Mouse (Mus musculus) CH12.LX (cell line): ENCODE data around the gene Grsf1. TPM values are rescaled to one million over a fixed set of nuclear protein-coding genes. Genes with fewer than 3 reads are reported as not detected.

Source experiments
- DNase-seq: peaks from one replicate; pipeline ENCODE4 v3.0.0-alpha.2; 2013; ENCODE audit errors: extremely low read depth
- H3K27ac ChIP-seq: 2 replicates; pipeline ENCODE4 v1.5.1; 2012; ENCODE audit warnings: low read depth, mild to moderate bottlenecking, control low read depth, moderate library complexity; ENCODE audit not compliant: insufficient read depth
- H3K27me3 ChIP-seq: replicated peaks from 2 replicates; pipeline ENCODE3; 2012; ENCODE audit warnings: inconsistent platforms
- H3K36me3 ChIP-seq, 2 experiments: replicated peaks in 1 of 2; 2 replicates each; pipeline versions ENCODE3 to v1.6.1; 2012; ENCODE audit warnings: inconsistent platforms in 1 of 2, low read length in 1 of 2, mild to moderate bottlenecking in 1 of 2, mixed read lengths in 1 of 2, moderate library complexity in 1 of 2; ENCODE audit not compliant: control insufficient read depth in 1 of 2, insufficient read depth in 1 of 2
- H3K4me1 ChIP-seq, 2 experiments: 2 replicates each; pipeline ENCODE4 v1.6.1; 2012; ENCODE audit warnings: inconsistent platforms in 1 of 2, moderate library complexity in 1 of 2; ENCODE audit not compliant: insufficient read depth in 2 of 2, control insufficient read depth in 1 of 2
- H3K4me2 ChIP-seq: 2 replicates; pipeline ENCODE4 v1.6.1; 2012; ENCODE audit warnings: low read depth, mild to moderate bottlenecking, control low read depth; ENCODE audit not compliant: poor library complexity, insufficient read depth, severe bottlenecking
- H3K4me3 ChIP-seq, 3 experiments: fragments of 150-350 bp in 1 of 3; sonication (generic) in 1 of 3; replicated peaks in 1 of 3; 2 replicates each; pipeline versions ENCODE3 to v1.5.1; 2011 to 2012; ENCODE audit warnings: low read depth in 2 of 3, low read length in 2 of 3, mild to moderate bottlenecking in 2 of 3, moderate library complexity in 2 of 3, control low read depth in 1 of 3, improper control_type of control experiment in 1 of 3, inconsistent platforms in 1 of 3, mixed read lengths in 1 of 3; ENCODE audit not compliant: poor library complexity in 1 of 3
- H3K79me2 ChIP-seq: replicated peaks from 2 replicates; pipeline ENCODE4 v1.6.1; 2012; ENCODE audit warnings: mild to moderate bottlenecking, moderate library complexity; ENCODE audit not compliant: control insufficient read depth, poor library complexity, insufficient read depth, severe bottlenecking; ENCODE audit errors: extremely low read depth
- H3K9ac ChIP-seq: 2 replicates; pipeline ENCODE4 v1.6.1; 2012; ENCODE audit warnings: low read depth, mild to moderate bottlenecking, control low read depth, moderate library complexity; ENCODE audit not compliant: insufficient read depth
- H3K9me3 ChIP-seq: replicated peaks from 2 replicates; pipeline ENCODE3; 2012; ENCODE audit warnings: low read length, inconsistent platforms, mixed read lengths
- BHLHE40 ChIP-seq: IDR thresholded peaks from 2 replicates; pipeline ENCODE4 v1.6.1; 2011; ENCODE audit warnings: mild to moderate bottlenecking, low read depth, low read length, improper control_type of control experiment
- CHD1 ChIP-seq: IDR thresholded peaks from 2 replicates; pipeline ENCODE4 v1.6.1; 2012; ENCODE audit warnings: low read depth, low read length, improper control_type of control experiment, inconsistent platforms
- CHD2 ChIP-seq: IDR thresholded peaks from 2 replicates; pipeline ENCODE4 v1.6.1; 2011; ENCODE audit warnings: low read length, improper control_type of control experiment
- E2F4 ChIP-seq: IDR thresholded peaks from 2 replicates; pipeline ENCODE4 v1.6.1; 2011; ENCODE audit warnings: low read depth, low read length, improper control_type of control experiment; ENCODE audit not compliant: insufficient replicate concordance
- ELF1 ChIP-seq: IDR thresholded peaks from 2 replicates; pipeline ENCODE4 v1.6.1; 2014; ENCODE audit warnings: low read depth, mild to moderate bottlenecking, inconsistent platforms, low read length, improper control_type of control experiment
- EP300 ChIP-seq: IDR thresholded peaks from 2 replicates; pipeline ENCODE4 v1.6.1; 2011; ENCODE audit warnings: low read length, improper control_type of control experiment
- ETS1 ChIP-seq: conservative IDR thresholded peaks from 2 replicates; pipeline ENCODE4 v1.6.1; 2012; ENCODE audit warnings: low read depth, mild to moderate bottlenecking, inconsistent platforms, low read length, improper control_type of control experiment, moderate library complexity
- GABPA ChIP-seq: IDR thresholded peaks from 2 replicates; pipeline ENCODE4 v1.6.1; 2012; ENCODE audit warnings: low read depth, low read length, improper control_type of control experiment, inconsistent platforms; ENCODE audit not compliant: insufficient replicate concordance
- IRF4 ChIP-seq: IDR thresholded peaks from 2 replicates; pipeline ENCODE4 v1.6.1; 2014; ENCODE audit warnings: low read depth, mild to moderate bottlenecking, inconsistent platforms, low read length, improper control_type of control experiment
- JUND ChIP-seq: conservative IDR thresholded peaks from 2 replicates; pipeline ENCODE4 v1.6.1; 2011; ENCODE audit warnings: low read depth, low read length, improper control_type of control experiment
- KAT2A ChIP-seq: IDR thresholded peaks from 2 replicates; pipeline ENCODE4 v1.6.1; 2012; ENCODE audit warnings: low read length, improper control_type of control experiment, inconsistent platforms; ENCODE audit not compliant: insufficient replicate concordance
- MAFK ChIP-seq: IDR thresholded peaks from 2 replicates; pipeline ENCODE4 v1.6.1; 2011; ENCODE audit warnings: low read length, improper control_type of control experiment; ENCODE audit not compliant: insufficient replicate concordance
- MAX ChIP-seq: IDR thresholded peaks from 2 replicates; pipeline ENCODE4 v1.6.1; 2011; ENCODE audit warnings: low read length, improper control_type of control experiment
- MAZ ChIP-seq: IDR thresholded peaks from 2 replicates; pipeline ENCODE4 v1.6.1; 2012; ENCODE audit warnings: low read depth, mild to moderate bottlenecking, inconsistent platforms, low read length, improper control_type of control experiment, moderate library complexity
- MXI1 ChIP-seq: IDR thresholded peaks from 2 replicates; pipeline ENCODE4 v1.6.1; 2011; ENCODE audit warnings: mild to moderate bottlenecking, low read depth, low read length, improper control_type of control experiment
- NELFE ChIP-seq: IDR thresholded peaks from 2 replicates; pipeline ENCODE4 v1.6.1; 2011; ENCODE audit warnings: low read depth, low read length, improper control_type of control experiment
- POLR2AphosphoS2 ChIP-seq: IDR thresholded peaks from 2 replicates; pipeline ENCODE4 v1.6.1; 2011; ENCODE audit warnings: low read depth, low read length, improper control_type of control experiment
- RAD21 ChIP-seq: IDR thresholded peaks from 2 replicates; pipeline ENCODE4 v1.6.1; 2011; ENCODE audit warnings: low read depth, mild to moderate bottlenecking, low read length, improper control_type of control experiment, moderate library complexity
- TBP ChIP-seq: conservative IDR thresholded peaks from 2 replicates; pipeline ENCODE4 v1.6.1; 2011; ENCODE audit warnings: low read depth, low read length, improper control_type of control experiment
- TCF12 ChIP-seq: IDR thresholded peaks from 2 replicates; pipeline ENCODE4 v1.6.1; 2014; ENCODE audit warnings: low read depth, mild to moderate bottlenecking, inconsistent platforms, low read length, improper control_type of control experiment
- UBTF ChIP-seq: IDR thresholded peaks from 2 replicates; pipeline ENCODE4 v1.6.1; 2012; ENCODE audit warnings: low read depth, mild to moderate bottlenecking, inconsistent platforms, low read length, improper control_type of control experiment, moderate library complexity
- ZKSCAN1 ChIP-seq: IDR thresholded peaks from 2 replicates; pipeline ENCODE4 v1.6.1; 2012; ENCODE audit warnings: low read depth, inconsistent platforms, low read length, improper control_type of control experiment, borderline replicate concordance
- ZMIZ1 ChIP-seq: IDR thresholded peaks from 2 replicates; pipeline ENCODE4 v1.6.1; 2012; ENCODE audit warnings: low read depth, mild to moderate bottlenecking, inconsistent platforms, low read length, improper control_type of control experiment
- dilution Hi-C: fragments of 300-500 bp; cut with MboI; formaldehyde crosslinking; loops from 2 replicates; pipeline ENCODE4 v1.14.3; 2020; ENCODE audit warnings: low sequenced_read_pairs; ENCODE audit not compliant: extremely low pct_unique_long_range_greater_than_20kb, extremely low pct_ligation_motif_present
- in situ Hi-C: fragments of 300-500 bp; cut with MboI; formaldehyde crosslinking; loops from 3 replicates; pipeline ENCODE4 v1.14.3; 2019; ENCODE audit warnings: low sequenced_read_pairs, low pct_ligation_motif_present, low pct_unique_long_range_greater_than_20kb, mixed read lengths
- polyA plus RNA-seq: library from polyadenylated mRNA; unstranded; fragments of >175 nt; gene quantifications from 2 replicates; pipeline ENCODE4 v1.2.1, GENCODE M21; 2012; ENCODE audit warnings: low read depth; ENCODE audit not compliant: insufficient read length
- total RNA-seq, 2 experiments: library from RNA; depleted of rRNA; stranded (reverse); fragments of 300-350 nt in 1 of 2; fragments of >200 nt in 1 of 2; gene quantifications; 2 replicates each; pipeline ENCODE4 v1.2.3; 2012 to 2014

Grsf1 gene
- total and polyA plus RNA-seq, 3 experiments = 56.8 to 109 (median 100) TPM

DNA sequence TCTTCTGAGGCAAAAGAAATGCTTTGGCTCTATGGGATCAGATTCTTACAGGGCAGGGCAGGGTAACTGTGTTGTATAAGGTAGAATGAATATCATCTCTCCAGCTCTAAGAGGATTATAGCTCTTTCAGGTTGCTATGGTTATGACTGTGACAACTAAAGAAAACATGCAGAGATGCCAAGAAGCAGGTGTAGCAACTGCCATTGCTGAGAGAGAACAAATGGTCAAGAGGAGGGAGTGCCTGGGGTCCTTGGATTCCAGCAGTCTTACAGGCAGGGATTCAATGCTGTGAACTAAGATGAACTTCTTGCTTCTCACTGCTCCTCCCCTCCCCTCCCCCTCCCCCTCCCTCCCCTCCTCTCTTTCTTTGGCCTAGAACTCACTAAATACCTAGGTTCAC lies 35.2 kb upstream of the Grsf1 start:
- dilution Hi-C loops (no loop called here), in situ Hi-C loops (no loop called here)
- no peak overlapping the region for H3K4me3 ChIP-seq
- H3K4me2 ChIP-seq = no peak overlapping the region
- no peak overlapping the region for H3K27ac ChIP-seq
- H3K27me3 ChIP-seq = no peaks in the 10 kb centered on the region
- no peaks in the 10 kb centered on the region for H3K79me2 ChIP-seq
- H3K4me1 ChIP-seq = peaks cover 0 to 6% of the 10 kb centered on the region in 2 experiments; a peak in 2 of 4 replicates
- H3K9me3 ChIP-seq = peaks cover 3% of the 10 kb centered on the region
- H3K9ac ChIP-seq = no peak overlapping the region
- no peak for DNase-seq
- TF ChIP-seq UBTF (no peak), MAZ (no peak), TCF12 (no peak), GABPA (no peak), ZMIZ1 (no peak), TBP (no peak), CHD2 (no peak), MAFK (no peak), E2F4 (no peak), POLR2AphosphoS2 (no peak), ETS1 (no peak), MXI1 (no peak), KAT2A (no peak), NELFE (no peak), CHD1 (no peak), BHLHE40 (no peak), JUND (no peak), ELF1 (no peak)
- H3K36me3 ChIP-seq = no peaks in the 10 kb centered on the region

DNA sequence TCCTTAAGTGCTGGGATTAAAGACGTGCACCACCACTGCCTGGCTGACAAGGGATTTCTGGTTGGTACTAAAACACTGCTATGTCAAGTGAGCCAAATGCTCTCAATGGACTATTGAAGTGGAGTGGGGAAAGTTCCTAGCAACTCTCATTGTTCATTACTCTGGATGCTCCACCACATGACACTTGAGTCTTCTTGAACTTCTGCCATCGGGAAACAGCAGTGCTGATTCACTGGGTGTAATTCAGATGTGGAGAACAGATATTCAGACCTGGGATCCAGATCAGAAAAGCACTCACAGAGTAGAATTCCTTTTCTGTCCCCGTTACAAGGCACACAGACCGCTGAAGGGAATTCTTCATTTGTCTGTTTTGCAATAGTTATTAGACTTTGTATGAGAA lies 27.6 kb upstream of the Grsf1 start:
- Histone ChIP-seq H3K9ac (no peak overlapping the region), H3K4me2 (no peak overlapping the region), H3K36me3 (no peaks in the 10 kb centered on the region), H3K4me3 (no peak overlapping the region), H3K27me3 (no peaks in the 10 kb centered on the region), H3K27ac (no peak overlapping the region), H3K9me3 (peaks cover 2% of the 10 kb centered on the region), H3K4me1 (peaks cover 0 to 7% of the 10 kb centered on the region in 2 experiments; a peak in 1 of 4 replicates), H3K79me2 (no peaks in the 10 kb centered on the region)
- no peak for DNase-seq
- dilution Hi-C loops = no loop called here
- in situ Hi-C loops = no loop called here
- TF ChIP-seq ZKSCAN1 (no peak), E2F4 (no peak), TCF12 (no peak), MAFK (no peak), EP300 (no peak), KAT2A (no peak), IRF4 (no peak), BHLHE40 (no peak), RAD21 (no peak), MAZ (no peak), MAX (no peak), GABPA (no peak), POLR2AphosphoS2 (no peak)
